Mouse (Mus musculus) urinary bladder, postnatal 25 days (tissue): ENCODE measurements around the gene Gga3.

ENCODE experiments used
- DNase-seq: peaks from one replicate; pipeline ENCODE4 v3.0.0; 2022; ENCODE audit warnings: low spot score

The Gga3 gene

GRCm38 (mm10) chr11:115630532-115631504, 27.0 kb upstream of the Gga3 start:
- DNase-seq: no peak

GRCm38 (mm10) chr11:115629734-115630531, 26.1 kb upstream of the Gga3 start:
- DNase-seq: no peak

DNA sequence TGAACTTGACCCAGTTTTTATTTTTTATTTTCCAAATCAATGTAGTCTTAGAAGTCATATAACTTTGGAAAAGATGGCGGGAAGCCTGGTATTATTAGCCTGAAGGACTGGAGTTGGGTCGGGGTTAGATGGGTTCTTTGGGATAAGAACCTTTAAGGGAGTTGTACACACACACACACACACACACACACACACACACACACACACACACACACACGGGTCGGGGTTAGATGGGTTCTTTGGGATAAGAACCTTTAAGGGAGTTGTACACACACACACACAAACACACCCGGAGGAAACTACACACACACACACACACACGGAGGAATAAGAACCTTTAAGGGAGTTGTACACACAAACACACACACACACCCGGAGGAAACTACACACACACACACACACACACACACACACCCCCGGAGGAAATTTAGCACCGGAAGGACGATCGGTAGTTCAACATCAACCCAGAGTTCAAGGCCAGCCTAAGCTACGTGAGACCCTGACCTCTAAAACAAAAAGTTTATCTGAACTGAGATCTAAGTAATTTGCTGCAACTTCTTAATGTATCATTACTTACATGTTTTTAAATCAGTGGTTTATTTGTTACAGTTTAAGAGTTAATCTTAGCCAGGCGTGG, 24.7 kb upstream of the Gga3 start:
- no peak for DNase-seq

DNA sequence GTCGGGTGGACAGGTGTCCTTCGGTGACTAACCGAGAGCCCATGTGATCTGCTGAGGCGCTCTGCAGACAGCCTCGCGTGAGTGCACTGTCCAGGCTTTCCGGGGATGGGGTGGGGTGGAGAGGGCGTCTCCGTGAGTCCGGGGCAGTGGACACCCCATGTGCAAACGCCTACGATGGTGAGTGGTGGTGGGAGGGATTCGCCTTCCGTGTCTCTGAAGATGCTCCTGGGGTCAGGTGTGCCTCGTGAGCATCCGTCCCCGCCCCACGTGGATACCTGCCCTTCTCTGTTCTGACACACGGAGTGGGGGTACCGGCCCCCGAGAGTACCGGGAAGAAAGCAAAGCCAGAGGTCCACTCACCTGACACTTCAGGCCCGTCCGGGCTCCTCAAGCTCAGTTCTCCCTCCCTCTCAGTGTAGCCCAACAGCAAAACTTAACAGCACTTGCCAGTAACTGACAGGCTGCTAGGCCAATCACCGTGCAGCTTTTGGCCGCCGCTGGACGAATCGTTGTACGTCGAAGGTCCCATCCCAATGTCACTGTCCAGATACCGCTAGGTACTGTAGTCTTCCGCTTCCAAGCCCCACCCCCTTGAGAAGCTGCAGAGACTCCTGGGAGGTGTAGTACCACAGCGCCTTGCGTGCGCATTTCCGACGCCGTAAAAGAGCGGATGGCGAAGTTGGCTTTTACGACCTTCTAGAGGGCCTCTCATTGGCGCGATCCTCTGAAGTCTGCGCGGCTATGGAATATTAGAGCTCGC, 24.0 kb upstream of the Gga3 start, which contains the start of gene Slc25a19:
TSS of gene Slc25a19 (minus strand) at position 591 of the 760 bp plus-strand sequence.
- DNase-seq: peak; percentile 97

DNA sequence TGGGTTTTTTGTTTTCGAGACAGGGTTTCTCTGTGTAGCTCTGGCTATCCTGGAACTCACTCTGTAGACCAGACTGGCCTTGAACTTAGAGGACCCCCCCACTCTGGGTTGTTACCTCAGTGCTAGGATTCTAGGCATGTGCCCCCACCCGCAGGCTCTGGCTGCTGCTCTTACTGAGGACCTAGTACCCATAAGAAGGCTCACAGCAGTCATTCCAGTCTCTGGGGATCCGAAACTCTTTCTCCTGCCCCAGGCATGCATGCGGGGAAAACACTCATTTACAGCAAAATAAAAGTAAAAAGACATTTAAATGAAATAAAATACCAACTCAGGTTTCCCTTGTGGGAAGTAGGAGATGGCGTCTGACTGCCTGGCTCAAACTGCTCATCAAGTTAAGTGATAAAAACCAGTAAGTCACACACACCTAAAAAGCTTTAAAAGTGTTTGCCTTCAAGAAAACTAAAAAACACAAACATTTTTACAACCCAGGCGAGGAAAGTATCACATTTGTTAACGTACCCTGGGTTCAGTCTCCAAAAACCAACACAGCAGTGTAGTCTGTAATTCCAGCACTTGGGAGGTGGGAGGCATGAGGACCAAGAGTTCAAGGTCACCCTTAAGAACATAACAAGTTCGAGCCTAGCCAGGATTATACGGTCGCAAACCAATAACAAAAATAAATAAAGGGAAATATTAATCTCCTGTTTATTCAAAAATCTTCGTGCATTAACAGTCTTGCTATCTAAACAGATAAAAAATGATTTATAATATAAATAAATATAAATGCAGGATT, 23.2 kb upstream of the Gga3 start:
- no peak for DNase-seq

DNA sequence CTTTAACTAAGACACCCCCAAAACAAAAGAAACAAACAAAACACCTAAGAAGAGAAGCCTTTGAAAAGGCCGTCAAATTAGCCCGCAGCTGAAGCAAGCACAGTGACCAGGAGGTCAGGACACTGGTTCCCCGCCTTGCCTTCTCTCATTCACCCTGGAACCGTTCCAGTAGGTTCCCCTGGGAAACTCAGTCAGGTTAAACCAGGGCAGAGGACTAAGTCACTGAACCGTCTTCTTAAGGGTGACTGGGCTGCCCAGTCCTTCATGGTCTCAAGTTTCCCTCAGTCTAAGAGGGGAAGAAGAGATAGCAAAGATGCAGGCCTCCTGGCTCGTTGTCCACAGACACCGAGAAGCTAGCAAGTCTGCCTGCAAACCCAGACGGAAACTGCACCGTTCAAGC, 22.0 kb upstream of the Gga3 start:
- DNase-seq: no peak

- no peak for DNase-seq
Observed at GRCm38 (mm10) chr11:115623487-115624070, 19.7 kb upstream of the Gga3 start.

DNA sequence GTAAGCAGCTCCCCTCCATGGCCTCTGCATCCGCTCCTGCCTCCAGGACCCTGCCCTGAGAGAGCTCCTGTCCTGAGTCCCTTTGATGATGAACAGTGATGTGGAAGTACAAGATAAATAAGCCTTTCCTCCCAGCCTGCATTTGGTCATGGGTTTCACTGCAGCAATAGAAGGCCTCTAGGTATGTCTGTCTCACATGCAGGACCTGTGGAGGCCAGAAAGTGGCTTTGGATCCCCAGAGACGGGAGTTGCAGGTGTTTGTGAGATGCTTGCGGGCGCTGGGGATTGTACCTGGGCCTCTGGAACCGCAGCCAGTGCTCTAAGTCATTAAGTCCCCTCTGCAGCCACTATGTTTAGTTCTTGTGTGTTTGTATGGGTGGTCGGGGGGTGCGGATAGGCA, 16.1 kb upstream of the Gga3 start:
- DNase-seq: no peak

DNA sequence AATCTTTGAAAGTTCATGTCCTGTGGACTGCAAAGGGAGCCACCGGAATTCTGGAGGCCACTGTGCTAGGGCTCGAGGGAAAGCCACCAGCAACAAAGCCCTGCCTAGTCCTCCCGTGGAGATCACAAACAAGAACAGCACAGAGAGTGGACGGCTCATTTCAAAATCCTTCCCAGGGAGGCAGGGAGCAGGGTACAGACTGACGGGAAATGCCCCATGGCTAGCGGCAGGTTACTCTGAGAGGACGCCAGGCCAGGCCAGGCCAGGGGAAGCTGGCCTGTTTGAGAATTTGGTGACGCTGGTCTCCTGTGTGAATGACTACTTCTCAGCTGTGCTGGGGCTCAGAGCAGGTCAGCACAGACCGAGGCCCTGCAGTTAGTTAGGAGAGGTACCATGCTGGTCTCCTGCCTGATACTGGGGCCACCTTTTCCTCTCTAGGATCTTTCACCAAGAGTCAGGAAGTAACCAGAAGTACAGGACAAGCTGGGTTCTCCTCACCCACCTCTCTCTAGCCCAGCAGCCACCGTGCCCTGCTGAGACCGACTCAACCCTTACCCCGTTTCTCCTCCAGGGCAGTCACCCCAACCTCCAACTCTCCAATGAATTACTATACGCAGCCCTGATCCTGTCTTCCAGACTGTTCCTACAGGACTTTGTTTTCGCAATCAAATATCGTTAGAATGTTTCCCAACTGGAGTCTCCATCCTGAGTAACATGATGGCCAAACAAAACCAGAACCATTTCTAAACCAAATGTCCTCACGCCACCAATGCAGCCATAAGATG, 15.1 kb upstream of the Gga3 start:
- no peak for DNase-seq

DNA sequence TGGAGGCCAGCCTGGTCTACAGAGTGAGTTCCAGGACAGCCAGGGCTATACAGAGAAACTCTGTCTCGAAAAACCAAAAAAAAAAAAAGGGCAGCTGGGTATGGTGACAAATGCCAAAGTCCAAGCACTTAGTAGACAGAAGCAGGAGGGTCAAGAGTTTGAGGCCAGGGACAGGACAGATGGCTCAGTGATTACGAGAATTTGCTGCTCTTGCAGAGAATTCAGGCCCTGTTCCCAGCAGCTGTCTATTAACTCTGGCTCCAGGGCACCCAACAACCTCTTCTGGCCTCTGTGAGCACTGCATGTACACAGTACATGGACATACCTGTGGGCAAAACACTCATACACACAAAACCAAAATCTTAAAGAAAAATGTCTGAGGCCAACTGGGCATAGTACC, 14.2 kb upstream of the Gga3 start:
- no peak for DNase-seq

GRCm38 (mm10) chr11:115616893-115617292, 13.0 kb upstream of the Gga3 start:
- DNase-seq: no peak

- DNase-seq: no peak
Observed at GRCm38 (mm10) chr11:115616371-115616770, 12.5 kb upstream of the Gga3 start.

DNA sequence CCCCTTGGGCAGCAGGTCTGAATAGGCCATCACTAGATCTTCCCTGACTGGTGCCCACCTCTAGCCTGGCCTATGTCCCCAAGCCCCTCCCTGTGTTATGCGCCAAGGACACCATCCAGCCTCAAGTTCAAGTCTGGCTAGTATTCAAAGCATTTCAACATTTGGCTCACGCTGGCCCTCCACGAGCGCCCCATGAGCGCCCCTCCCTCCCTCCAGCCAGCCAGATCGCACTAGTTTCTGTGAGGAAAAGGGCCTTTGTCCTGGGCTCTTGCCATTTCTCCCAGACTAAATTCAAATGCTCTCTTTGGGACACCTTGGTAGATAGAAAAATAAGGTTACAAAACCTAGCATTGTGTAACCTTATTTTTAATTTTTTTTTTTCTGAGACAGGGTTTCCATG, 12.0 kb upstream of the Gga3 start:
- no peak for DNase-seq

- no peak for DNase-seq
Observed at GRCm38 (mm10) chr11:115615108-115615825, 11.4 kb upstream of the Gga3 start.

GRCm38 (mm10) chr11:115614346-115615107, 10.7 kb upstream of the Gga3 start:
- no peak for DNase-seq

GRCm38 (mm10) chr11:115613138-115613945, 9.5 kb upstream of the Gga3 start:
- no peak for DNase-seq

- peak; percentile 92 for DNase-seq
Observed at GRCm38 (mm10) chr11:115612410-115613137, 8.7 kb upstream of the Gga3 start, which contains the start of gene Mif4gd. Gene Mif4gd (minus strand): TSS chr11:115612969.
